Mouse (Mus musculus) spleen, postnatal 0 days (tissue): ENCODE results near the gene Klhl41. TPM values are rescaled to one million over a fixed set of nuclear protein-coding genes. Genes with fewer than 3 reads are reported as not detected.

Experiments used
- polyA plus RNA-seq: library from polyadenylated mRNA; unstranded; fragments of >200 nt; fragmentation: Nextera tagmentation; extraction: Ambion mirVana; gene quantifications from 2 replicates; pipeline ENCODE4 v1.2.1, GENCODE M21; 2015

The Klhl41 gene
- 0.19 and 0.21 TPM in 2 replicates for polyA plus RNA-seq

GRCm38 (mm10) chr2:69669853-69670252 is at the start of gene Klhl41:
TSS of gene Klhl41 (plus strand) at chr2:69670120.

GRCm38 (mm10) chr2:69646726-69647490 is 23.0 kb upstream of the Klhl41 start, which contains the start of gene Bbs5:
TSS of gene Bbs5 (plus strand) at chr2:69647171.

GRCm38 (mm10) chr2:69712981-69713625 is 43.2 kb downstream of the Klhl41 start, which contains the start of gene Fastkd1:
TSS of gene Fastkd1 (minus strand) at chr2:69713516.

GRCm38 (mm10) chr2:69722273-69722649 is 52.3 kb downstream of the Klhl41 start, which contains the start of gene Ppig:
TSS of gene Ppig (plus strand) at chr2:69722545.

Other genes starting within 250 kb of the Klhl41 start
- 0.25 and 0.28 TPM in 2 replicates for gene Lrp2, start 84.1 kb upstream of the Klhl41 start, polyA plus RNA-seq
- 5.7 and 6.1 TPM in 2 replicates for gene Bbs5, start 22.9 kb upstream of the Klhl41 start, polyA plus RNA-seq
- gene Fastkd1, start 43.4 kb downstream of the Klhl41 start, polyA plus RNA-seq = 3.8 and 5.2 TPM in 2 replicates
- gene Ppig, start 52.4 kb downstream of the Klhl41 start, polyA plus RNA-seq = 120 and 121 TPM in 2 replicates
- gene Ccdc173, start 119.5 kb downstream of the Klhl41 start, polyA plus RNA-seq = 0.94 and 1.0 TPM in 2 replicates
- 17.3 and 18.7 TPM in 2 replicates for gene Phospho2, start 119.5 kb downstream of the Klhl41 start, polyA plus RNA-seq
- gene Klhl23, start 151.8 kb downstream of the Klhl41 start, polyA plus RNA-seq = 19.9 and 22.6 TPM in 2 replicates
- gene Ssb, start 191.4 kb downstream of the Klhl41 start, polyA plus RNA-seq = 253 and 259 TPM in 2 replicates
- 43.7 and 43.9 TPM in 2 replicates for gene Mettl5, start 215.5 kb downstream of the Klhl41 start, polyA plus RNA-seq
- 8.8 and 9.7 TPM in 2 replicates for gene Ubr3, start 227.1 kb downstream of the Klhl41 start, polyA plus RNA-seq